Mouse (Mus musculus) liver, embryonic 18 days (tissue): ENCODE measurements around the gene Stxbp6. TPM values are rescaled to one million over a fixed set of nuclear protein-coding genes. Genes with fewer than 3 reads are reported as not detected.

Source experiments
- polyA plus RNA-seq: library from polyadenylated mRNA; depleted of rRNA; stranded (reverse); fragments of >200 nt; gene quantifications from 2 replicates; pipeline ENCODE4 v1.2.3, GENCODE M21; 2012; rRNA removed

The Stxbp6 gene
- polyA plus RNA-seq: 6.7 and 7.3 TPM in 2 replicates

GRCm38 (mm10) chr12:45074611-45075342, at the start of gene Stxbp6:
Gene Stxbp6 (minus strand): TSS chr12:45074709.

